Mouse (Mus musculus) CD4-positive helper T cell, adult 2 months (primary cell): Measurements from ENCODE around the gene Stard13.

Source experiments
- DNase-seq: peaks from one replicate; pipeline ENCODE4 v3.0.0-alpha.2; 2012; ENCODE audit warnings: low read depth, missing footprints, low spot score

The Stard13 gene

DNA sequence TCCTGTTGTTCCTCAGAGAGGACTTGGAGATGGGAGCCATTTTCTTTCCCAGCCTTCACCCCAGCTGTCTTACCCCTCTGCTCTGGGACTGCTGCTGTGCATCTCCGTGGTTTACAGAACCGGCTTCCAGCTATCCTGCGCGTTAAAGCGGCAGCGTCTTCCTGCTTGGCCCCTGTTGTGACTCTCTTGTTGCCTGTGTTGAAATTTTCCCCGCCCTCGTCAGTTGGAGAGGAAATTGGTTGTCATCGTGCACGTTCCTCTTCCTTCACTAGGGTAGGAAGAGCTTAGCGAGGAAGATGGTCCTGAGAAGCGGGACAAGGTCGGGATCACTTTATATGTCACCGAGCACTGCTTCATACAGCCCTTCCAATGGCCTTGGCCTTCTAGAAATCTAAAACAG, 212.8 kb downstream of the Stard13 start:
- no peak for DNase-seq

DNA sequence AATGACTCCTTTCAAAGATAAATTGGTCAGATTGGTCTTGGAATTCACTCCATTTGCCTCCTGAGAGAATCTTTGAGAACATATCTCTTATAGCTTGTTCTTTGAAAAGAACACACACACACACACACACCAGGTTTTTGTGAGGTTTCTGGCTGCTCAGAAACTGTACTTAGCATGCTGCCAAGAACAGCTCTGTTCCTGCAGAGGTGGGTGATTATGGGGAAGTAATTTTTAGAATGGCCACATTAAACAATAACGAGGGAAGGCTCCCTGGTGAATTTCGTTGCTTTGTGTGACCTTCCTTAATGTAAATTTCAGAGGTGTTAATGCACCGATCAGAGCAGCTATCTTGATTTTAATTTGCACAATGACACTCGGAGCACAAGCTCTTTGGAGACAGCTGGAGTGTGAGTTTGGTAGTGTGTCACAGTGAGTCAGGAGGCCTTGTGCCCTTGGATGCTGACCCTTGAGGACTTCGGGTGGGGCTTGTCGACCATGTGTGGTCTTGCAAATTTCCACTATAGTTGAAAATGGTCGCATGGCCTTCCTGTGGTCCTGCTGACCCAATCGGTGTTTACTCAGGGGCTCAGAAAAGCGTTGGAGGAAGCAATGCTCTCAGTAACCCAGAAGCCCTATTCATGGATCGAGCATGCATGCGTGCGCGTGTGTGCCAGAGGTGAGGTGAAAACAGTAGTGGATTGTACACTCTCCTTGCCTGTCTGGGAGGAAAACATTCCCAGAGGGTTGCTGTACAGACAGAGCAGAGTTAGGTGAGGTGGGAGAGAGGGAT, 213.4 kb downstream of the Stard13 start:
- DNase-seq = no peak

- DNase-seq = no peak
These were observed 214.7 kb downstream of the Stard13 start for GRCm38 (mm10) chr5:151018959-151019358.

DNA sequence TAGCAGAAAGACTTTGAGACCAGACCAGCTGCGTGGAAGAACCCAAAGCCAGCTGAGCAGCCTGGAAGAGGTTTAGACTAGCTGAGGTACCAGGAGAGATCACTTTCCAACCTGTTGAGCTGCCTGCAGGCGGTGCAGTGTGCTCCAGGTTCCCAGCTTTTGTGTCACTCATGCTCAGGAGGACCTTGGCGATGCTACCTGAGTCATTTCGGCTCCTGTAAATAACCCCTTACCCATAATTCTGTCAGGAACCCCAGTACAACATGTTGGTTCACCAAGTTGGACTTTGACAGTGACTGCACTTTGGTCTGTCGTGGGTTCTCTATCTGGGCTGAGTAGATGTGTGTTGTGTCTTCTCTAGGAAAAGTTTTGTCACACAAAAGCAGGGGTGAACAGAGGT, 215.2 kb downstream of the Stard13 start:
- no peak for DNase-seq

GRCm38 (mm10) chr5:151004216-151004755, 229.3 kb downstream of the Stard13 start:
- DNase-seq = no peak

GRCm38 (mm10) chr5:151002051-151002450, 231.6 kb downstream of the Stard13 start:
- no peak for DNase-seq

DNA sequence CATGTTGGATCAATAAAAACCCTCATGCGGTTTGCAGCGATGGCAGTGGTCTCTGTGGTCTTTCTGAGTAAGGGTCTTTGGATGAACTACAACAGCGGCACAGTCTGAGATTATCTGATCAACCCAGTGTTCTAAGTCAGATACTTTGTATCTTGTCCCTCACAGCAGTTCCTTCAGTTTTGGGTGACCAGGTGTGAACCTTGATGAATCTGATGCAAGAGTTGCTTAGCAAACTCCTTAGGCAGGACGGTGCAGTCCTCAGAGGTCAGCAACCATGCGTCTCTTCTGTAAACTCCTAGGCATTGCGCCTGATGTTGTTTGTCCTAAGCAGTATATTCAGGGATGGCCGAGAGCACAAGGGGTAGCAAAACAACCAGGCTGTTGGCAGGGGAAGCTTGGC, 232.5 kb downstream of the Stard13 start:
- DNase-seq = no peak

DNA sequence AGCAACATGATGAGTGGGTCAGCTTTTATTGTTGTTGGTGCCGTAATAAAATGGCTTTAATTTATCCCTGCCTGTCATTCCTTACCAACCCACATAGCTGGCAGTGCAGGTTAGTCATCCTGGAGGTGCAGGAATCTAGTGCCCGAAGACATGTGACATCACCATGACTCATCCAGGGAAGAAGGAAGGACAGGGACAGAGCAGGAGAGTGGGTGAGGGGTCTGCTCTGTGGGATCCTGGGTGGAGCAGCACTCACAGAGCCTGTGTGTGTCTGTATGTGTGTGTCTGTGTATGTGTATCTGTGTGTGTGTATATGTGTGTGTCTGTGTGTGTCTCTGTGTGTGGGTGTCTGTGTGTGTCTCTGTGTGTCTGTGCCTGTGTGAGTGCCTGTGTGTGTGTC, 237.1 kb downstream of the Stard13 start:
- no peak for DNase-seq

GRCm38 (mm10) chr5:150994096-150994495, 239.5 kb downstream of the Stard13 start:
- no peak for DNase-seq
